Mouse (Mus musculus) CH12.LX (cell line): ENCODE measurements around the gene Timp2. TPM values are rescaled to one million over a fixed set of nuclear protein-coding genes. Genes with fewer than 3 reads are reported as not detected.

Experiments
- DNase-seq: peaks from one replicate; pipeline ENCODE4 v3.0.0-alpha.2; 2013; ENCODE audit errors: extremely low read depth
- H3K27ac ChIP-seq: 2 replicates; pipeline ENCODE4 v1.5.1; 2012; ENCODE audit warnings: low read depth, mild to moderate bottlenecking, control low read depth, moderate library complexity; ENCODE audit not compliant: insufficient read depth
- H3K27me3 ChIP-seq: replicated peaks from 2 replicates; pipeline ENCODE3; 2012; ENCODE audit warnings: inconsistent platforms
- H3K36me3 ChIP-seq, 2 experiments: replicated peaks in 1 of 2; 2 replicates each; pipeline versions ENCODE3 to v1.6.1; 2012; ENCODE audit warnings: inconsistent platforms in 1 of 2, low read length in 1 of 2, mild to moderate bottlenecking in 1 of 2, mixed read lengths in 1 of 2, moderate library complexity in 1 of 2; ENCODE audit not compliant: control insufficient read depth in 1 of 2, insufficient read depth in 1 of 2
- H3K4me1 ChIP-seq, 2 experiments: 2 replicates each; pipeline ENCODE4 v1.6.1; 2012; ENCODE audit warnings: inconsistent platforms in 1 of 2, moderate library complexity in 1 of 2; ENCODE audit not compliant: insufficient read depth in 2 of 2, control insufficient read depth in 1 of 2
- H3K4me2 ChIP-seq: 2 replicates; pipeline ENCODE4 v1.6.1; 2012; ENCODE audit warnings: low read depth, mild to moderate bottlenecking, control low read depth; ENCODE audit not compliant: poor library complexity, insufficient read depth, severe bottlenecking
- H3K4me3 ChIP-seq, 3 experiments: fragments of 150-350 bp in 1 of 3; sonication (generic) in 1 of 3; replicated peaks in 1 of 3; 2 replicates each; pipeline versions ENCODE3 to v1.5.1; 2011 to 2012; ENCODE audit warnings: low read depth in 2 of 3, low read length in 2 of 3, mild to moderate bottlenecking in 2 of 3, moderate library complexity in 2 of 3, control low read depth in 1 of 3, improper control_type of control experiment in 1 of 3, inconsistent platforms in 1 of 3, mixed read lengths in 1 of 3; ENCODE audit not compliant: poor library complexity in 1 of 3
- H3K79me2 ChIP-seq: replicated peaks from 2 replicates; pipeline ENCODE4 v1.6.1; 2012; ENCODE audit warnings: mild to moderate bottlenecking, moderate library complexity; ENCODE audit not compliant: control insufficient read depth, poor library complexity, insufficient read depth, severe bottlenecking; ENCODE audit errors: extremely low read depth
- H3K9ac ChIP-seq: 2 replicates; pipeline ENCODE4 v1.6.1; 2012; ENCODE audit warnings: low read depth, mild to moderate bottlenecking, control low read depth, moderate library complexity; ENCODE audit not compliant: insufficient read depth
- H3K9me3 ChIP-seq: replicated peaks from 2 replicates; pipeline ENCODE3; 2012; ENCODE audit warnings: low read length, inconsistent platforms, mixed read lengths
- BHLHE40 ChIP-seq: IDR thresholded peaks from 2 replicates; pipeline ENCODE4 v1.6.1; 2011; ENCODE audit warnings: mild to moderate bottlenecking, low read depth, low read length, improper control_type of control experiment
- CHD1 ChIP-seq: IDR thresholded peaks from 2 replicates; pipeline ENCODE4 v1.6.1; 2012; ENCODE audit warnings: low read depth, low read length, improper control_type of control experiment, inconsistent platforms
- CHD2 ChIP-seq: IDR thresholded peaks from 2 replicates; pipeline ENCODE4 v1.6.1; 2011; ENCODE audit warnings: low read length, improper control_type of control experiment
- CTCF ChIP-seq, 2 experiments: IDR thresholded peaks in 1 of 2; conservative IDR thresholded peaks in 1 of 2; 2 replicates each; pipeline ENCODE4 v1.5.1; 2011 to 2012; ENCODE audit warnings: low read depth in 2 of 2, low read length in 2 of 2, improper control_type of control experiment in 1 of 2, inconsistent platforms in 1 of 2, mild to moderate bottlenecking in 1 of 2, moderate library complexity in 1 of 2
- E2F4 ChIP-seq: IDR thresholded peaks from 2 replicates; pipeline ENCODE4 v1.6.1; 2011; ENCODE audit warnings: low read depth, low read length, improper control_type of control experiment; ENCODE audit not compliant: insufficient replicate concordance
- ELF1 ChIP-seq: IDR thresholded peaks from 2 replicates; pipeline ENCODE4 v1.6.1; 2014; ENCODE audit warnings: low read depth, mild to moderate bottlenecking, inconsistent platforms, low read length, improper control_type of control experiment
- EP300 ChIP-seq: IDR thresholded peaks from 2 replicates; pipeline ENCODE4 v1.6.1; 2011; ENCODE audit warnings: low read length, improper control_type of control experiment
- ETS1 ChIP-seq: conservative IDR thresholded peaks from 2 replicates; pipeline ENCODE4 v1.6.1; 2012; ENCODE audit warnings: low read depth, mild to moderate bottlenecking, inconsistent platforms, low read length, improper control_type of control experiment, moderate library complexity
- GABPA ChIP-seq: IDR thresholded peaks from 2 replicates; pipeline ENCODE4 v1.6.1; 2012; ENCODE audit warnings: low read depth, low read length, improper control_type of control experiment, inconsistent platforms; ENCODE audit not compliant: insufficient replicate concordance
- HCFC1 ChIP-seq: IDR thresholded peaks from 2 replicates; pipeline ENCODE4 v1.6.1; 2012; ENCODE audit warnings: low read depth, mild to moderate bottlenecking, inconsistent platforms, low read length, improper control_type of control experiment
- IRF4 ChIP-seq: IDR thresholded peaks from 2 replicates; pipeline ENCODE4 v1.6.1; 2014; ENCODE audit warnings: low read depth, mild to moderate bottlenecking, inconsistent platforms, low read length, improper control_type of control experiment
- JUN ChIP-seq: IDR thresholded peaks from 2 replicates; pipeline ENCODE4 v1.6.1; 2011; ENCODE audit warnings: low read depth, mild to moderate bottlenecking, low read length, improper control_type of control experiment, moderate library complexity; ENCODE audit not compliant: insufficient read depth
- JUND ChIP-seq: conservative IDR thresholded peaks from 2 replicates; pipeline ENCODE4 v1.6.1; 2011; ENCODE audit warnings: low read depth, low read length, improper control_type of control experiment
- KAT2A ChIP-seq: IDR thresholded peaks from 2 replicates; pipeline ENCODE4 v1.6.1; 2012; ENCODE audit warnings: low read length, improper control_type of control experiment, inconsistent platforms; ENCODE audit not compliant: insufficient replicate concordance
- MAFK ChIP-seq: IDR thresholded peaks from 2 replicates; pipeline ENCODE4 v1.6.1; 2011; ENCODE audit warnings: low read length, improper control_type of control experiment; ENCODE audit not compliant: insufficient replicate concordance
- MAX ChIP-seq: IDR thresholded peaks from 2 replicates; pipeline ENCODE4 v1.6.1; 2011; ENCODE audit warnings: low read length, improper control_type of control experiment
- MAZ ChIP-seq: IDR thresholded peaks from 2 replicates; pipeline ENCODE4 v1.6.1; 2012; ENCODE audit warnings: low read depth, mild to moderate bottlenecking, inconsistent platforms, low read length, improper control_type of control experiment, moderate library complexity
- MEF2A ChIP-seq: IDR thresholded peaks from 2 replicates; pipeline ENCODE4 v1.6.1; 2014; ENCODE audit warnings: low read depth, mild to moderate bottlenecking, inconsistent platforms, low read length, improper control_type of control experiment, borderline replicate concordance
- MXI1 ChIP-seq: IDR thresholded peaks from 2 replicates; pipeline ENCODE4 v1.6.1; 2011; ENCODE audit warnings: mild to moderate bottlenecking, low read depth, low read length, improper control_type of control experiment
- MYC ChIP-seq: IDR thresholded peaks from 2 replicates; pipeline ENCODE4 v1.6.1; 2011; ENCODE audit warnings: low read depth, mild to moderate bottlenecking, improper control_type of control experiment, low read length
- NELFE ChIP-seq: IDR thresholded peaks from 2 replicates; pipeline ENCODE4 v1.6.1; 2011; ENCODE audit warnings: low read depth, low read length, improper control_type of control experiment
- NRF1 ChIP-seq: IDR thresholded peaks from 2 replicates; pipeline ENCODE4 v1.6.1; 2014; ENCODE audit warnings: low read depth, mild to moderate bottlenecking, inconsistent platforms, low read length, improper control_type of control experiment, moderate library complexity
- PAX5 ChIP-seq: IDR thresholded peaks from 2 replicates; pipeline ENCODE4 v1.6.1; 2012; ENCODE audit warnings: low read length, inconsistent platforms, mixed read lengths
- POLR2A ChIP-seq: IDR thresholded peaks from 2 replicates; pipeline ENCODE4 v1.6.1; 2011; ENCODE audit warnings: low read depth, mild to moderate bottlenecking, improper control_type of control experiment, low read length
- POLR2AphosphoS2 ChIP-seq: IDR thresholded peaks from 2 replicates; pipeline ENCODE4 v1.6.1; 2011; ENCODE audit warnings: low read depth, low read length, improper control_type of control experiment
- RAD21 ChIP-seq: IDR thresholded peaks from 2 replicates; pipeline ENCODE4 v1.6.1; 2011; ENCODE audit warnings: low read depth, mild to moderate bottlenecking, low read length, improper control_type of control experiment, moderate library complexity
- RCOR1 ChIP-seq: conservative IDR thresholded peaks from 2 replicates; pipeline ENCODE4 v1.6.1; 2012; ENCODE audit warnings: low read depth, mild to moderate bottlenecking, inconsistent platforms, low read length, improper control_type of control experiment
- SIN3A ChIP-seq: IDR thresholded peaks from 2 replicates; pipeline ENCODE4 v1.6.1; 2012; ENCODE audit warnings: low read length, improper control_type of control experiment, inconsistent platforms
- SMC3 ChIP-seq: IDR thresholded peaks from 2 replicates; pipeline ENCODE4 v1.6.1; 2011; ENCODE audit warnings: low read depth, low read length, improper control_type of control experiment
- TBP ChIP-seq: conservative IDR thresholded peaks from 2 replicates; pipeline ENCODE4 v1.6.1; 2011; ENCODE audit warnings: low read depth, low read length, improper control_type of control experiment
- TCF12 ChIP-seq: IDR thresholded peaks from 2 replicates; pipeline ENCODE4 v1.6.1; 2014; ENCODE audit warnings: low read depth, mild to moderate bottlenecking, inconsistent platforms, low read length, improper control_type of control experiment
- UBTF ChIP-seq: IDR thresholded peaks from 2 replicates; pipeline ENCODE4 v1.6.1; 2012; ENCODE audit warnings: low read depth, mild to moderate bottlenecking, inconsistent platforms, low read length, improper control_type of control experiment, moderate library complexity
- USF1 ChIP-seq: IDR thresholded peaks from 2 replicates; pipeline ENCODE4 v1.6.1; 2014; ENCODE audit warnings: low read depth, mild to moderate bottlenecking, inconsistent platforms, low read length, improper control_type of control experiment
- USF2 ChIP-seq: conservative IDR thresholded peaks from 2 replicates; pipeline ENCODE4 v1.6.1; 2011; ENCODE audit warnings: low read depth, low read length, improper control_type of control experiment
- ZC3H11A ChIP-seq: IDR thresholded peaks from 2 replicates; pipeline ENCODE4 v1.6.1; 2012; ENCODE audit warnings: low read depth, mild to moderate bottlenecking, inconsistent platforms, low read length, improper control_type of control experiment
- ZKSCAN1 ChIP-seq: IDR thresholded peaks from 2 replicates; pipeline ENCODE4 v1.6.1; 2012; ENCODE audit warnings: low read depth, inconsistent platforms, low read length, improper control_type of control experiment, borderline replicate concordance
- ZMIZ1 ChIP-seq: IDR thresholded peaks from 2 replicates; pipeline ENCODE4 v1.6.1; 2012; ENCODE audit warnings: low read depth, mild to moderate bottlenecking, inconsistent platforms, low read length, improper control_type of control experiment
- ZNF384 ChIP-seq: IDR thresholded peaks from 2 replicates; pipeline ENCODE4 v1.6.1; 2012; ENCODE audit warnings: low read depth, low read length, improper control_type of control experiment, inconsistent platforms
- dilution Hi-C: fragments of 300-500 bp; cut with MboI; formaldehyde crosslinking; loops from 2 replicates; pipeline ENCODE4 v1.14.3; 2020; ENCODE audit warnings: low sequenced_read_pairs; ENCODE audit not compliant: extremely low pct_unique_long_range_greater_than_20kb, extremely low pct_ligation_motif_present
- in situ Hi-C: fragments of 300-500 bp; cut with MboI; formaldehyde crosslinking; loops from 3 replicates; pipeline ENCODE4 v1.14.3; 2019; ENCODE audit warnings: low sequenced_read_pairs, low pct_ligation_motif_present, low pct_unique_long_range_greater_than_20kb, mixed read lengths
- polyA plus RNA-seq: library from polyadenylated mRNA; unstranded; fragments of >175 nt; gene quantifications from 2 replicates; pipeline ENCODE4 v1.2.1, GENCODE M21; 2012; ENCODE audit warnings: low read depth; ENCODE audit not compliant: insufficient read length
- total RNA-seq, 2 experiments: library from RNA; depleted of rRNA; stranded (reverse); fragments of 300-350 nt in 1 of 2; fragments of >200 nt in 1 of 2; gene quantifications; 2 replicates each; pipeline ENCODE4 v1.2.3; 2012 to 2014

Gene Timp2
- total and polyA plus RNA-seq, 3 experiments = 0.34 TPM; not detected in 2

GRCm38 (mm10) chr11:118379251-118380009 is 23.9 kb upstream of the Timp2 start:
- in situ Hi-C loops (loop anchor here (5.0 kb wide), 1 partner anchor 52 kb away; no protein-coding TSS in a partner anchor), dilution Hi-C loops (no loop called here)
- peak; percentile 93 for DNase-seq
- Histone ChIP-seq H3K27me3 (peaks cover 36% of the 10 kb centered on the region), H3K36me3 (no peaks in the 10 kb centered on the region), H3K79me2 (no peaks in the 10 kb centered on the region), H3K4me2 (peak overlapping the region; percentile 57), H3K9ac (no peak overlapping the region; the same call in 1 of the 2 replicates), H3K4me1 (peaks cover 9 to 21% of the 10 kb centered on the region in 2 experiments), H3K27ac (no peak overlapping the region), H3K9me3 (peaks cover 4% of the 10 kb centered on the region), H3K4me3 (no peak overlapping the region)
- TF ChIP-seq CHD1 (peak; percentile 37; the same call in 1 of the 2 replicates), ZMIZ1 (no peak), PAX5 (no peak), NELFE (peak; percentile 36; the same call in 1 of the 2 replicates), KAT2A (no peak), IRF4 (peak; percentile 99), RCOR1 (no peak; the same call in 1 of the 2 replicates), TCF12 (peak; percentile 85), CTCF (conservative IDR thresholded peaks at IDR 0.05 in 1 of 2, IDR thresholded peaks at IDR 0.05 in 1 of 2; ENCODE audit: low read depth in 2 of 2, low read length in 2 of 2) (peak; percentile 72 to 98), UBTF (no peak; the same call in 1 of the 2 replicates), HCFC1 (no peak), USF2 (no peak), MAFK (0 out of 2 replicates have a peak, but pooled peaks have one; percentile 36), MYC (peak; percentile 57; the same call in 1 of the 2 replicates), ZNF384 (no peak; the same call in 1 of the 2 replicates), EP300 (peak; percentile 97), GABPA (no peak), MXI1 (no peak; the same call in 1 of the 2 replicates), ZKSCAN1 (no peak), POLR2AphosphoS2 (no peak), RAD21 (peak; percentile 87), JUN (peak; percentile 92), NRF1 (peak; percentile 38; the same call in 1 of the 2 replicates), JUND (peak; percentile 89), MEF2A (peak; percentile 83; the same call in 1 of the 2 replicates), POLR2A (0 out of 2 replicates have a peak, but pooled peaks have one; percentile 23), MAX (peak; percentile 39; the same call in 1 of the 2 replicates), CHD2 (peak; percentile 60; the same call in 1 of the 2 replicates), ETS1 (peak; percentile 91), ELF1 (peak; percentile 58), USF1 (no peak), ZC3H11A (peak; percentile 70), BHLHE40 (peak; percentile 83), E2F4 (no peak), MAZ (peak; percentile 93), SMC3 (peak; percentile 97), SIN3A (peak; percentile 78; the same call in 1 of the 2 replicates), TBP (0 out of 2 replicates have a peak, but pooled peaks have one; percentile 9)
